Mouse (Mus musculus) heart, embryonic 12.5 days (tissue): ENCODE results near the gene Ina. TPM values are rescaled to one million over a fixed set of nuclear protein-coding genes. Genes with fewer than 3 reads are reported as not detected.

Source experiments
- ATAC-seq: fragments of 200-750 bp; cut with Nextera tagmentation; 2 replicates; pipeline ENCODE4 v1.8.0; 2017; ENCODE audit warnings: moderate TSS enrichment, moderate library complexity; ENCODE audit not compliant: insufficient number of reproducible peaks, low FRiP score
- H3K27ac ChIP-seq: fragments of 300-500 bp; sonication (generic); 2 replicates; pipeline ENCODE4 v1.5.1; 2016; ENCODE audit warnings: mild to moderate bottlenecking, moderate library complexity; ENCODE audit not compliant: poor library complexity, severe bottlenecking
- H3K27me3 ChIP-seq: fragments of 300-500 bp; sonication (generic); replicated peaks from 2 replicates; pipeline ENCODE4 v1.6.1; 2016; ENCODE audit warnings: mild to moderate bottlenecking, moderate library complexity
- H3K36me3 ChIP-seq: fragments of 300-500 bp; sonication (generic); 2 replicates; pipeline ENCODE4 v1.6.1; 2016; ENCODE audit warnings: mild to moderate bottlenecking, moderate library complexity
- H3K4me1 ChIP-seq: fragments of 300-500 bp; sonication (generic); replicated peaks from 2 replicates; pipeline ENCODE4 v1.6.1; 2016; ENCODE audit warnings: mild to moderate bottlenecking
- H3K4me2 ChIP-seq: fragments of 300-500 bp; sonication (generic); 2 replicates; pipeline ENCODE4 v1.6.1; 2016; ENCODE audit warnings: mild to moderate bottlenecking, moderate library complexity
- H3K4me3 ChIP-seq: fragments of 300-500 bp; sonication (generic); 2 replicates; pipeline ENCODE4 v1.5.1; 2016; ENCODE audit warnings: mild to moderate bottlenecking
- H3K9ac ChIP-seq: fragments of 300-500 bp; sonication (generic); 2 replicates; pipeline ENCODE4 v1.6.1; 2016; ENCODE audit warnings: mild to moderate bottlenecking, moderate library complexity
- H3K9me3 ChIP-seq: fragments of 300-500 bp; sonication (generic); replicated peaks from 2 replicates; pipeline ENCODE4 v1.6.1; 2016; ENCODE audit warnings: mild to moderate bottlenecking, moderate library complexity
- WGBS: fragments of 180-500 bp; shearing (Covaris S2); methylation state at CpG from one replicate; pipeline ENCODE4 v1.1.7; 2016; 5-methylcytosine and 5-hydroxymethylcytosine counted together
- polyA plus RNA-seq: library from polyadenylated mRNA; unstranded; fragments of >200 nt; fragmentation: Nextera tagmentation; extraction: Ambion mirVana; gene quantifications from 2 replicates; pipeline ENCODE4 v1.2.1, GENCODE M21; 2016

Ina gene
- polyA plus RNA-seq, 1 experiment from 2014 or later = 0.86 TPM

DNA sequence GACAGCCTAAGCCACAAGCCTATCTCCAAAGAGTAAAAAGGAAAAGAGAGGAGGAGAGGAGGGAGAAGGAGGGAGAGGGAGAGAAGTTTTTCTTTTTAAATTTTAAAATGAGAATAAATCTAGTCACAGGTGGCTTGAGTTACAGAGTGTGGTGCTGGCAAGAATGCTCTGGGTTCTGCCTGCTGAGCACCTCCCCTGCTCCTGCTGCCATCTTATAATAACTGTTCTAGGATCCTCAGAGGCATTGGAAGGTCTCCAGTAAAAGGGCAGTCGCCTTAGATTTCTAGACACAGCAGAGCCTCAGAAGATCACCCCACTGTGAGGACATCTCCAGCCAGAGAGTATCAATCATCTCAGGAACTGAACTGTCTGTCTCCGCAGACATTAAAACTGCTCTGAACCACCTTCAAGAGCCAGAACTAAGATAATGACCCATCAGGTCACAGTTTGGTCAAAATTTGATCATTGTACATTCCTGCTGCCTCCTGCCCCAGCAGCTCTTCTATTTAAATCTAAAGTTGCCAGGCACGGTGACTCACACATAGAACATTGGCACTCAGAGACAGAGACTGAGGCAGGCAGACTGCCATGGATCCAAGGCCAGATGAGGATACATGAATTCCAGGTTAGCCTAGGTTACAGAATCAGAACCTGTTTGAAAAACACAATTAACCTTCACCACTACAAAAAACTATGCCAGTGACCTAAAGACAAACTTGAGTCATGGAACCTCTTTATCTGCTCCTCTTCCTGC, 26.4 kb downstream of the Ina start:
- Histone ChIP-seq H3K27ac (no peak overlapping the region), H3K9ac (no peak overlapping the region), H3K27me3 (no peaks in the 10 kb centered on the region), H3K36me3 (peaks cover 51% of the 10 kb centered on the region), H3K4me3 (no peak overlapping the region), H3K4me1 (no peaks in the 10 kb centered on the region), H3K9me3 (no peaks in the 10 kb centered on the region), H3K4me2 (no peak overlapping the region)
- WGBS = 86% methylated on average over 3 of the region's 3 CpGs
- no peak for ATAC-seq

DNA sequence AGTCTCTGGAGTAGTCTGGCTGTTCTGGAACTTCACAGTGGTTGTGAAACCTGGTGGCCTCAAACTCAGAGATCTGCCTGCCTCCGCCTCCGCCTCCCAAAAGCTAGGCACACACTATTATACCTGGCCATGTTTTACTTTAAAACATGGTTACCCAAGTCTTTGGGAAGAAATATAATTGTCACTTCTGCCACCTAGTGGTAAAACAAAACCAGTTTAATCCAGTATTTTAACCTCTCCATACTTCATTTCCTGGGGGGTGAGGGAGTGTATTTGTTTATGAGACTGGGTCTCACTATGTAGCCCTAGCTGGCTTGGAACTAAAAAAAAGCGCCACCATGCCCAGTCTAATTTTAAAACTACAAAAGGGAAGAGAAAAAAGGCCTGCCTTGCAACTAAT, 29.1 kb downstream of the Ina start:
- no peak for ATAC-seq
- no peak overlapping the region for H3K9ac ChIP-seq
- H3K36me3 ChIP-seq = peaks cover 50% of the 10 kb centered on the region
- 82% methylated on average over 3 of the region's 3 CpGs for WGBS
- no peak overlapping the region for H3K4me3 ChIP-seq
- H3K4me1 ChIP-seq = no peaks in the 10 kb centered on the region
- no peaks in the 10 kb centered on the region for H3K9me3 ChIP-seq
- H3K27ac ChIP-seq = no peak overlapping the region
- no peaks in the 10 kb centered on the region for H3K27me3 ChIP-seq
- no peak overlapping the region for H3K4me2 ChIP-seq

DNA sequence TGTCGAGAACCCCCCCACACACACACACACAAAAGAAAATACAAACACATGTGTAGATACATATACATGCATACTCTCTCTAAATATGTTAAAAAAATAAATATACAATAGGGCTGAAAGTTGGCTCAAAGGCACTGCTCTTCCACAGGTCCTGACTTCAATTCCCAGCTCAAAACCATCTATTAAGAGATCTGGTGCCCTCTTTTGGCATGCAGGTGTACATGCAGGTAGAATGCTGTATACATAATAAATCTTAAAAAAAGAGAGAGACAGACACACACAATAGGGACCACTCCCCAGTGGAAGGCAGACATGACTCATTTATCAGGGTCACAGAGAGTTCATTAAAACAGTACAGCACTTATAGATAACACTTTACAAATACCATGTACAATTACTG, 31.8 kb downstream of the Ina start:
- Histone ChIP-seq H3K4me1 (peaks cover 11% of the 10 kb centered on the region), H3K36me3 (peaks cover 34% of the 10 kb centered on the region), H3K4me3 (no peak overlapping the region), H3K9ac (no peak overlapping the region), H3K9me3 (no peaks in the 10 kb centered on the region), H3K27me3 (no peaks in the 10 kb centered on the region), H3K4me2 (no peak overlapping the region), H3K27ac (no peak overlapping the region)
- WGBS = 87% methylated on average over 1 of the region's 1 CpGs
- no peak for ATAC-seq

DNA sequence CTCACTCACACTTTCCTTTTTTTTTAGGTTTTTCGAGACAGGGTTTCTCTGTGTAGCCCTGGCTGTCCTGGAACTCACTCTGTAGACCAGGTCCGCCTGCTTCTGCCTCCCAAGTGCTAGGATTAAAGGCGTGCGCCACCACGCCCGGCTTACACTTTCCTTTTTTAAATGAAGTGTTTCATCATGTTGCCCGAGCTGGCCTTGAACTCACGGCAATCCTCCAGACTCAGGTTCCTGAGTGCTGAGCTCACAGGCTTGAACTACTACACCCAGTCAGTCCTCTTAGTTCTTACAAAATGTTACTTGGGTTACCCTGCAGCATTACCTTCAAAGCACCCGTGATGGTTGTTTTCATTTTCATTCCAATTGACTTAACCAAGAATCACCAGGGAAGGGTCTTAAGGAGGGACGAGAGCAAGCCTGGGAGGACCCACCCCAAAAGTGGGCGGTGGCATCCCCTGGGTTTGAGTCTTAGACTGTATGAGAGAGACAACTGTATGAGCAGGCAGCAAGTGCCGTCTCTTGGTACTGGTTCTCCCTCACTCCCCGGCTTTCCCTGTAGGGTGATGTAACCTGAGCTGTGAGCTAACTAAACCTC, 32.8 kb downstream of the Ina start:
- ATAC-seq = no peak
- Histone ChIP-seq H3K9me3 (no peaks in the 10 kb centered on the region), H3K36me3 (peaks cover 32% of the 10 kb centered on the region), H3K27ac (no peak overlapping the region), H3K4me3 (no peak overlapping the region), H3K4me2 (no peak overlapping the region), H3K27me3 (no peaks in the 10 kb centered on the region), H3K9ac (no peak overlapping the region), H3K4me1 (peaks cover 11% of the 10 kb centered on the region)
- WGBS = 83% methylated on average over 13 of the region's 13 CpGs

DNA sequence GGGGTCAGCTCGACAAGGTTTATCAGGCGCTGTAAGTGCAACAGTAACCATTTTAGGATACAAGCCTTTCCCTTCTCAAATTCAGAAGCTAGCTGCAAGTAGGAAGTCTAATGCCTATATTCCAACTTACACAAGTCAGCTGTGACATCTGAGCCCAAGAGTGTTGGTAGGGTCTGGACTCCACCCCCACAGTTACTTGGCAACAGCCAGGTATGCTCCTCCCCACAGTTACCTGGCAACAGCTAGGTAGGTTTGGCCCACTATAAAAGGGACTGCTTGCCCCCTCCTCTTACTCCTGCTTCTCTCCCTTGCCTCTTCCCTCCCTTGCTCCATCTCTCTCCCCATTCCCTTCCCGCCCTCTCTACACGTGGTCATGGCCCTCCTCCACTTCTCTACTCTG, 34.6 kb downstream of the Ina start:
- H3K4me2 ChIP-seq = peak overlapping the region; percentile 82
- H3K4me3 ChIP-seq = no peak overlapping the region
- peaks cover 27% of the 10 kb centered on the region for H3K36me3 ChIP-seq
- no peak overlapping the region for H3K27ac ChIP-seq
- no peaks in the 10 kb centered on the region for H3K27me3 ChIP-seq
- peaks cover 11% of the 10 kb centered on the region for H3K4me1 ChIP-seq
- WGBS = 64% methylated on average over 4 of the region's 4 CpGs
- ATAC-seq = no peak
- no peak overlapping the region for H3K9ac ChIP-seq
- H3K9me3 ChIP-seq = no peaks in the 10 kb centered on the region

DNA sequence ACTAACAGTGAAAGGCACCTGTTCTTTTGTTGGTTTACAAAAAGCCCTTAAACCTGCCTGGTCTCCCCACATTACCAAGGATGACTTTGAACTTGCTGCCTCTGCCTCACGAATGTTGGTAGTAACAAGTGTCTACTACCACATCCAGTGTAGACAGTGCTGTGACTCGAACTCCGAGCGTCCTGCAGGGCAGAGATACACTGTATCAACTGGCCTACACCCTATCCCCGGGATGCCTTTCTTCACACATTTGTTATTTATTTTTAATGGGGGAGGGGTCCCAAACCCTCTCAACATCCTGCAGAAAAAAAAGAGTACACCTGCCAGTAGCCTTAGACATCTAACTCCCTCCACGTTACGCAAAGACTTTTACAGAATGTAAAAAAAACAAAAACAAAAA, 35.3 kb downstream of the Ina start:
- Histone ChIP-seq H3K36me3 (peaks cover 20% of the 10 kb centered on the region), H3K4me3 (peak overlapping the region; percentile 87), H3K27ac (no peak overlapping the region), H3K27me3 (no peaks in the 10 kb centered on the region), H3K9me3 (no peaks in the 10 kb centered on the region), H3K4me1 (peaks cover 11% of the 10 kb centered on the region), H3K4me2 (peak overlapping the region; percentile 82), H3K9ac (0 out of 2 replicates have a peak overlapping the region, but pooled peaks have one; percentile 45)
- no peak for ATAC-seq
- WGBS = 5% methylated on average over 7 of the region's 7 CpGs

DNA sequence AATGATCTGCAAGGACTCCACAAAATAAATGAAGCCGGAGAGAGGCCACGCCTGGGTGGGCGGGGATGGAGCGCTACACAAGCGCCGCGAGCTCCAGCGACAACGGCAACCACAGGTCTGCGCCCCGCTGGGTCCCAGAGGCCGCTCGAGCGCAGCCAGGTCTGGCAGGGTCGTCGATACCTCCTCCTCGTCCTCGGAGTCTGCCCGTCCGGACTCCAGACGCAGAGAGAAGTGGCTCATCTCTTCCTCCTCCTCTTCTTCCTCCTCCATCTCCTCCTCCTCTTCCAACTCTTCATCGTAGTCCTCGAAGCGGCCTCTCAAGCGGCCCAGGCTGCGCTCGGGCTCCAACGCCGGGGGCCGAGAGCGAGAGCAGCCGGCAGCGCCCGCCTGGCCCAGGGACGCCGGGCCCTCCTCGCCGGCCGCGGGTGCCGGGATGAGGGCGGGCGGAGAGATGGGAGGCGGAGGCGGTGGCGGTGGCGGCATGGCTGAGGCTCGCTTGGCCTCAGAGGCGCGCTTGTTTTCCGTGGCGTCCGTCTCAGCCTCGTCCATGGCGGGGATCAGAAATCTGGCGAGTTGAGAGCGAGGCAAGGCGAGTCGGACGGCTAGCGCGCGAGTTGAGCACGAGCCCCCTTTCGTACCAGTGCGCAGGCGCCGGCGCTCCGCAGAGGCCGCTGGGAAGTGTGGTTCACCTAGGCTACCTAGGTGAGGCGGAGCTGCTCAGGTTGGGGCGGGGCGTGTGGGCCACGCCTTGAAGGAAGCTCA, 36.0 kb downstream of the Ina start, which contains the start of gene Pcgf6:
Pcgf6 (minus strand) TSS at position 636 of the 762 bp plus-strand sequence.
- H3K4me3 ChIP-seq = peak within 1 kb of the TSS; percentile 87
- ATAC-seq = peak; percentile 82
- no peaks in the 10 kb centered on the region for H3K27me3 ChIP-seq
- WGBS = under 1% methylated on average over 74 of the region's 75 CpGs
- H3K9me3 ChIP-seq = no peaks in the 10 kb centered on the region
- H3K36me3 ChIP-seq = peaks cover 16% of the 10 kb centered on the region
- H3K9ac ChIP-seq = peak within 1 kb of the TSS; percentile 85
- H3K27ac ChIP-seq = peak within 1 kb of the TSS; percentile 87
- H3K4me2 ChIP-seq = peak within 1 kb of the TSS; percentile 82
- H3K4me1 ChIP-seq = peaks cover 11% of the 10 kb centered on the region

DNA sequence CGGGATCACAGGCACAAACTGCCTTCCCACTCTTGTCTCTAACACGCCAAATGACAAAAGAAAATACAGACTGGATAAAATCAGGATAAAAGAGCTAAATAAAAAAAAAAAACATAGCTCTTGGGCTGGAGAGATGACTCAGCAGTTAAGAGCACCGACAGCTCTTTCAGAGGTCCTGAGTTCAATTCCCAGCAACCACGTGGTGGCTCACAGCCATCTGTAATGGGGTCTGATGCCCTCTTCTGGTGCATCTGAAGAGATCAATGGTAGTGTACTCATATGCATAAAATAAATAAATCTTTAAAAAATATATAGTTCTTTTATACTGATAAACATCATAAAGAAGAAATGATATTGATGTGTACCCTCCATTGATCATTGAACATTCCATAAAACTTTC, 38.4 kb downstream of the Ina start:
- 84% methylated on average over 4 of the region's 4 CpGs for whole genome bisulfite sequencing
- ATAC-seq = no peak

DNA sequence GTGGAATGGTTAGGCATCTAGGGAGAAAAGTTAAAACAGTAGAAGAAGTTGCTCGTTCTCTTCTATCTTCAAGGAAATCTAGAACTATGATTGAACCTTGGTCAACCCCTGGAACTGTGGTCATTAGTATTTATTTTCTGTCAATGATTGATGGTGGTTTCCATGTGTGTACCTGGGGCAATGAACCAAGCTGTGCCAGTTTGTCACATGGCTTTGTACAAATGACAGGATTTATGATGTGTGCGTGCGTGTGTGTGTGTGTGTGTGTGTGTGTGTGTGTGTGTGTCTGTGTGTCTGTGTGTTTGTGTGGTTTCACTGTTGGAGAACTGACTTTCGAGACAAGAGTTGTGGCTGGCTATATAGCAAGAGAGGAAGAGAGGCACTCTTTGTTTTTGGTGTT, 39.0 kb downstream of the Ina start:
- no peak overlapping the region for H3K27ac ChIP-seq
- 83% methylated on average over 4 of the region's 4 CpGs for WGBS

More for the DNA sequence above, 38.4 kb downstream of the Ina start:
- Histone ChIP-seq H3K9me3 (no peaks in the 10 kb centered on the region), H3K4me1 (peaks cover 11% of the 10 kb centered on the region), H3K27ac (no peak overlapping the region), H3K4me3 (no peak overlapping the region), H3K4me2 (no peak overlapping the region), H3K9ac (no peak overlapping the region), H3K36me3 (no peaks in the 10 kb centered on the region; the same call in 1 of the 2 replicates), H3K27me3 (no peaks in the 10 kb centered on the region)

DNA sequence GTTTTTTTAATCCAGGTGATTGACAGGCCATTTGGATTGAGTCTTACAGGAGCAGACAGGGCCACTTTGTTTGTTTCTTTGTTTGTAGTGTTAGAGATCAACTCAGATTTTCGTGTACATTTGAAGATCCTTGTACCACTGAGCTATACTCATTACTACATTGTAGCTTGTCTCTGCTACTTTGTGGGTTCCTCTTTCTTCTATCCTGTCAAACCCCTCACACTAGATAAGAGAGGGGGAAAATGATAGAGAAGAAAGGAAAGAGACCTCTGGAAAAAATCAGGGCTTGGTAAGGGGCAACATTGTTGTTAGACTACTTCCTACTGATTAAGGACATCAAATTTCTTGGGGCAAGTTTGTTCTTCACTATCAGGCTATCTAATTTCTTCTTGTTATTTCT, 43.2 kb downstream of the Ina start:
- Histone ChIP-seq H3K4me1 (no peaks in the 10 kb centered on the region), H3K27me3 (no peaks in the 10 kb centered on the region), H3K27ac (no peak overlapping the region), H3K9ac (no peak overlapping the region), H3K4me3 (no peak overlapping the region), H3K36me3 (no peaks in the 10 kb centered on the region), H3K4me2 (no peak overlapping the region), H3K9me3 (no peaks in the 10 kb centered on the region)
- ATAC-seq = no peak
- WGBS = 38% methylated on average over 1 of the region's 1 CpGs

More for the DNA sequence above, 39.0 kb downstream of the Ina start:
- no peak for ATAC-seq
- H3K36me3 ChIP-seq = no peaks in the 10 kb centered on the region
- H3K9ac ChIP-seq = no peak overlapping the region
- H3K4me1 ChIP-seq = peaks cover 11% of the 10 kb centered on the region
- no peak overlapping the region for H3K4me3 ChIP-seq
- no peaks in the 10 kb centered on the region for H3K27me3 ChIP-seq
- no peaks in the 10 kb centered on the region for H3K9me3 ChIP-seq
- no peak overlapping the region for H3K4me2 ChIP-seq

DNA sequence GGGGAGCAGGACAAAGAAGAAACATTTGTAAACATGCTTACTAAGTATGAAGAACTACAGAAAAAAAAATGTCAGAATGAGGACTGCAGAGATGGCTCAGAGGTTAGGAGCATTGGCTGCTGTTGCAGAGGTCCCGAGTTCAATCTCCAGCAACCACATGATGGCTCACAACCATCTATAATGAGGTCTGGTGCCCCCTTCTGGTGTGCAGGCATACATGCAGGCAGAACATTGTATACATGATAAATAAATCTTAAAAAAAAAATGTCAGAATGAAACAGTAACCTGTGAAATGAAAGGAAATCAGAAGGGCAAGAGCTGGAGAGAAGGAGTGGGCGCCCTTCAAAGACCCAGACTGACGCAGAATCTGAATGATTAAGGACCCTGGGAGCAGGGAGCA, 51.4 kb downstream of the Ina start:
- H3K27me3 ChIP-seq = no peaks in the 10 kb centered on the region
- H3K4me2 ChIP-seq = no peak overlapping the region
- no peak overlapping the region for H3K4me3 ChIP-seq
- 0 out of 2 replicates have a peak, but pooled peaks cover 2% of the 10 kb centered on the region for H3K36me3 ChIP-seq
- H3K9ac ChIP-seq = no peak overlapping the region
- no peak for ATAC-seq
- H3K4me1 ChIP-seq = peaks cover 13% of the 10 kb centered on the region
- WGBS = 89% methylated on average over 3 of the region's 3 CpGs
- no peaks in the 10 kb centered on the region for H3K9me3 ChIP-seq
- no peak overlapping the region for H3K27ac ChIP-seq
